Mouse (Mus musculus) heart, adult 2 months (tissue): ENCODE measurements around the gene Rpl29. TPM values are rescaled to one million over a fixed set of nuclear protein-coding genes. Genes with fewer than 3 reads are reported as not detected.

Experiments
- DNase-seq, 2 experiments: peaks; one replicate each; pipeline ENCODE4 v3.0.0; 2021
- H3K27ac ChIP-seq: fragments of 200-600 bp; 2 replicates; pipeline ENCODE4 v1.8.1; 2022
- H3K27me3 ChIP-seq: fragments of 200-500 bp; 2 replicates; pipeline ENCODE4 v1.6.1; 2012; ENCODE audit warnings: mild to moderate bottlenecking, low read length, inconsistent platforms, mixed read lengths; ENCODE audit not compliant: control insufficient read depth, insufficient read depth
- H3K36me3 ChIP-seq: fragments of 200-500 bp; 2 replicates; pipeline ENCODE4 v1.6.1; 2012; ENCODE audit warnings: low read length, inconsistent platforms; ENCODE audit not compliant: control insufficient read depth, insufficient read depth
- H3K4me1 ChIP-seq: fragments of 200-500 bp; 2 replicates; pipeline ENCODE4 v1.6.1; 2011; ENCODE audit warnings: low read length; ENCODE audit not compliant: control insufficient read depth, insufficient read depth
- H3K4me3 ChIP-seq: fragments of 200-600 bp; 2 replicates; pipeline ENCODE4 v1.8.1; 2022
- H3K79me2 ChIP-seq: fragments of 200-500 bp; replicated peaks from 2 replicates; pipeline ENCODE4 v1.6.1; 2012; ENCODE audit warnings: mild to moderate bottlenecking, inconsistent platforms, low read length, moderate library complexity, mixed read lengths; ENCODE audit not compliant: control insufficient read depth, insufficient read depth
- H3K9ac ChIP-seq: fragments of 200-500 bp; 2 replicates; pipeline ENCODE4 v1.6.1; 2012; ENCODE audit warnings: low read depth, mild to moderate bottlenecking, control low read depth, inconsistent platforms, low read length, mixed read lengths
- CTCF ChIP-seq: fragments of 200-600 bp; IDR thresholded peaks from 2 replicates; pipeline ENCODE4 v1.8.1; 2022; ENCODE audit warnings: antibody characterized with exemption, mild to moderate bottlenecking, moderate library complexity
- EP300 ChIP-seq: fragments of 200-500 bp; IDR thresholded peaks from 2 replicates; pipeline ENCODE4 v1.6.1; 2011; ENCODE audit warnings: low read depth, low read length, control low read depth; ENCODE audit not compliant: insufficient read depth
- POLR2A ChIP-seq: fragments of 200-500 bp; IDR thresholded peaks from 2 replicates; pipeline ENCODE4 v1.6.1; 2011; ENCODE audit warnings: mild to moderate bottlenecking, low read depth, low read length, control low read depth; ENCODE audit not compliant: insufficient read depth
- WGBS: fragments of 180-500 bp; shearing (Covaris S2); methylation state at CpG from one replicate; pipeline ENCODE4 v1.1.7; 2018; 5-methylcytosine and 5-hydroxymethylcytosine counted together
- intact Hi-C: fragments of 180-260 bp; cut with DNase I; formaldehyde crosslinking; loops from one replicate; pipeline ENCODE4 v1.15.1; 2025
- polyA plus RNA-seq: library from polyadenylated mRNA; depleted of rRNA; stranded (reverse); fragments of >200 nt; gene quantifications from 2 replicates; pipeline ENCODE4 v1.2.3, GENCODE M21; 2012
- total RNA-seq, 2 experiments: library from RNA; stranded (reverse); gene quantifications; 2 replicates each; pipeline ENCODE4 v1.2.3; 2021

The Rpl29 gene
- total and polyA plus RNA-seq, 3 experiments = 251 to 296 (median 287) TPM

DNA sequence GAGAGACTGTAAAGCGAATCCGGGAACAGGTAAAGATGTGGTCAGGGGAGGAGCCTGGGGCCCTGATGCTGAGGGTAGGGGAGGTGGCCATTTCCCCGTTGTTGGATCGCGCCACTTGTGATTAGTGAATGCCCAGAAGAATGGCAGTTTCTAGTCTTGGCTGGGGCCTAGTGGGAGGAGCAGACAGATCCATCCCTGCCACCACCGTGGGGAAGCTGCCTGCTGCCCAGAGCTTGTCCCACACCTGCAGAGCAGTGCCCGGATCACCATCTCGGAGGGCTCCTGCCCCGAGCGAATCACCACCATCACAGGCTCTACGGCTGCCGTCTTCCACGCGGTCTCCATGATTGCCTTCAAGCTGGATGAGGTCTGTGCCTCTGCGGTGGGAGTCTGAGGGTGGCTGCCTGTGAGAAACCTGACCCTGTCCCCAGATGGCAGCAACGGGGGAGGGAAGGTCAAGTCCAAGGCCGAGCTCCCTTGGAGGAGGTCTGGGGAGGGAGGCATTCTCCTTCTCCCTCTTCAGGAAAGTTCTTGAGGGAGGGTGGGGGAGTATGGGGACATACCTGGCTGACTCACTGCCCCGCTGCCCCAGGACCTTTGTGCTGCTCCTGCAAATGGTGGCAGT is 31.3 kb downstream of the Rpl29 start:
- no peak overlapping the region for H3K27ac ChIP-seq
- DNase-seq = no peak
- H3K4me1 ChIP-seq = peaks cover 3% of the 10 kb centered on the region; the same call in 1 of the 2 replicates
- H3K9ac ChIP-seq = no peak overlapping the region
- no peaks in the 10 kb centered on the region for H3K27me3 ChIP-seq
- TF ChIP-seq CTCF = no peak
- TF ChIP-seq POLR2A = no peak
- TF ChIP-seq EP300 = no peak
- intact Hi-C loops = no loop called here
- WGBS = 82% methylated on average over 18 of the region's 18 CpGs
- no peaks in the 10 kb centered on the region for H3K36me3 ChIP-seq
- 0 out of 2 replicates have a peak, but pooled peaks cover 2% of the 10 kb centered on the region for H3K79me2 ChIP-seq
- no peak overlapping the region for H3K4me3 ChIP-seq

GRCm38 (mm10) chr9:106461026-106461415 is 31.8 kb downstream of the Rpl29 start:
- 95% methylated on average over 9 of the region's 9 CpGs for WGBS

GRCm38 (mm10) chr9:106461641-106462429 is 32.6 kb downstream of the Rpl29 start:
- Histone ChIP-seq H3K27me3 (no peaks in the 10 kb centered on the region), H3K9ac (no peak overlapping the region), H3K27ac (no peak overlapping the region), H3K4me3 (no peak overlapping the region), H3K79me2 (0 out of 2 replicates have a peak, but pooled peaks cover 2% of the 10 kb centered on the region), H3K36me3 (no peaks in the 10 kb centered on the region), H3K4me1 (peaks cover 3% of the 10 kb centered on the region; the same call in 1 of the 2 replicates)
- no peak for TF ChIP-seq EP300
- TF ChIP-seq CTCF = no peak
- no peak for TF ChIP-seq POLR2A
- no peak for DNase-seq
- intact Hi-C loops = no loop called here
- WGBS = 87% methylated on average over 16 of the region's 16 CpGs

More at GRCm38 (mm10) chr9:106461026-106461415, 31.8 kb downstream of the Rpl29 start:
- Histone ChIP-seq H3K4me1 (peaks cover 3% of the 10 kb centered on the region; the same call in 1 of the 2 replicates), H3K27ac (no peak overlapping the region), H3K4me3 (no peak overlapping the region), H3K27me3 (no peaks in the 10 kb centered on the region), H3K79me2 (0 out of 2 replicates have a peak, but pooled peaks cover 2% of the 10 kb centered on the region), H3K36me3 (no peaks in the 10 kb centered on the region), H3K9ac (no peak overlapping the region)
- TF ChIP-seq EP300 (no peak), POLR2A (no peak), CTCF (no peak)
- DNase-seq = no peak
- intact Hi-C loops = no loop called here

- Histone ChIP-seq H3K9ac (no peak overlapping the region), H3K36me3 (no peaks in the 10 kb centered on the region), H3K27me3 (no peaks in the 10 kb centered on the region), H3K4me3 (no peak overlapping the region), H3K79me2 (0 out of 2 replicates have a peak, but pooled peaks cover 2% of the 10 kb centered on the region), H3K27ac (no peak overlapping the region), H3K4me1 (peaks cover 3% of the 10 kb centered on the region; the same call in 1 of the 2 replicates)
- intact Hi-C loops = no loop called here
- 96% methylated on average over 12 of the region's 12 CpGs for WGBS
- no peak for DNase-seq
- TF ChIP-seq EP300 = no peak
These were observed 33.2 kb downstream of the Rpl29 start for GRCm38 (mm10) chr9:106462430-106462800.

DNA sequence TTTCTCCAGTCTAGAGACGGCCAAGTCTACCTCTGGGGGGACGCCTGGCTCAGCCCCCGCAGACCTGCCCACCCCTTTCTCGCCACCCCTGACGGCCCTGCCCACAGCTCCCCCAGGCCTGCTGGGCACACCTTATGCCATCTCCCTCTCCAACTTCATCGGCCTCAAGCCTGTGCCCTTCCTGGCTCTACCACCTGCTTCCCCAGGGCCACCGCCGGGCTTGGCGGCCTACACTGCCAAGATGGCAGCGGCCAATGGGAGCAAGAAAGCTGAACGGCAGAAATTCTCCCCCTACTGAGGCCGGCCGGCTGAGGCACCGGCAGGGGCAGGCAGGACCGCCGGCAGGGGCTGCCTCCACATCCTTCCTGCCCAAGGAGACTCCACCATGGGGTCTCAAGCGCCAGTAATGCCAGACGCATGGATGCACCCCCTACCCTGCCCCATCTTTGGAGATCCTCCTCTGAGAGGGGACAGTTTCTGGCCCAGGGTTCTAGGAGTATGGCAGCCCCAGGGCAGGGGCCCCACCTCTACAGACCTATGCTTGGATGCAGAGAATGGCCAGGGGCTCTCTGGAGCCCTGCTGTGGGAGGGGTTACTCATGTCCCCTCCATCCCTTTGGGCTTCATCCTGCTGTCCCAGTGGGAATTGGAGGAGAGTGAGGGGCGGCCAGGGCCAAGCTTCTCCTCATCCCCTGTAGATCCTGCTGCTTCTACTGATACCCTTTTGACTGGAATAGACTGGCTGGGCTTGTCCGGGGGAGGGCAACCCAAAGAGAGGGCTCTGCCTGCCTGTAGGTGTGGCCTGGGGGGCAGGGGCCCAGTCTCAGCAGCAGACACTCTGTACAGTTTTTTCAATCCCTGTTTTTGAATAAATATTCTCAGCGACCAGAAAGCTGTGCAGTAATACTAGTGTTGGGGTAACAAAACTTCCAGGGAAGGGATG is 34.1 kb downstream of the Rpl29 start:
- Histone ChIP-seq H3K9ac (no peak overlapping the region), H3K4me1 (peaks cover under 1% of the 10 kb centered on the region; the same call in 1 of the 2 replicates), H3K27me3 (no peaks in the 10 kb centered on the region), H3K4me3 (no peak overlapping the region), H3K36me3 (no peaks in the 10 kb centered on the region), H3K79me2 (0 out of 2 replicates have a peak, but pooled peaks cover 2% of the 10 kb centered on the region), H3K27ac (no peak overlapping the region)
- intact Hi-C loops = no loop called here
- no peak for TF ChIP-seq POLR2A
- DNase-seq = no peak
- 91% methylated on average over 21 of the region's 21 CpGs for WGBS
